Mouse (Mus musculus): Measurements from ENCODE around the gene Enpp3.

- no peak for TF ChIP-seq CTCF (IDR thresholded peaks at IDR 0.05; ENCODE audit: low read depth)
- no peak for TF ChIP-seq EP300 (IDR thresholded peaks at IDR 0.05; ENCODE audit: low read depth)
These were observed 58.7 kb downstream of the Enpp3 start for GRCm38 (mm10) chr10:24783946-24784345.
